Mouse (Mus musculus): ENCODE results near the gene Sos1.

GRCm38 (mm10) chr17:80372989-80373725, 107.1 kb downstream of the Sos1 start, which contains the start of gene Gm10190:
- peak; percentile 94 for TF ChIP-seq POLR2A (IDR thresholded peaks at IDR 0.05; ENCODE audit: borderline replicate concordance, extremely low read depth, insufficient read depth, insufficient read length, poor library complexity, severe bottlenecking)
- TF ChIP-seq CTCF (IDR thresholded peaks at IDR 0.05; ENCODE audit: borderline replicate concordance, extremely low read depth, insufficient read depth, insufficient read length) = no peak
